ENCODE assay signal across 14 mouse cellular contexts in the genomic region with DNA sequence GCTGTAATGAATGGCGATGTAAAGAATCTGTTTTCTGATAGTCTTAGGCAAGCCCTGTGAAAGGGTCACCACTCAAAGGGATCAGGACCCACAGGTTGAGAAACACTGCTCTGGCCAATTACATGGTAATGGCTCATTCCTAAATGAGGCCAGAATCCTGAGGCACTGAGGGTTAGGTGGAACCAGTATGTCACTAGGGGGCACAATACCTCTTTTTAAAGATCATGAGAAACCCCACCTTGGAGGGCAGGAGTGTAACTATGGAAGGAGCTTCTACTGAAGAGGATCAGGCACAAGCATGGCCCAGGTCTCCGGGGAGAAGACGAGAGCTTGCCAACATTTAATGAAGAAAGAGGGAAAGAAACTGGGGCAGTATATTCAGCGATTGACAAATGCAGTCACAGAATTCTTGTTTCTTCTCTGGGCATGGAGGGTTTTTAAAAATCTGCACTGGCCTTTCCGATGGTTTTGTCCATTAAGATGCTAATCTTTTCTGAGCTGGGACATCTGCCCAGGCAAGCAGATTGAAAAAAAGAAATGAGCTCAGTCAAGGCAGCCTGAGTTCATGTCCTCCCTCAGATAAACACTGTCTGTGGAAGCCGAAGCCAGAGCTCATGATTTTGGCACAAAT. TPM values are rescaled to one million over a fixed set of nuclear protein-coding genes. Genes with fewer than 3 reads are reported as not detected.
A peak's percentile ranks its signal among the peaks of the same experiment; 100 is the strongest.
DNase-seq lines count a peak whose midpoint lies in the region; ATAC-seq and TF ChIP-seq lines count a peak whose summit lies in the region.
"Had no signal": no experiment of that assay in that cellular context is flagged by ENCODE, and none has a peak within 500 bp of the region (broad histone marks: within the 10 kb centered on the region; RNA-seq: fewer than 3 reads in every experiment).

No protein-coding gene starts in this region.

- no peaks in the 10 kb centered on the region for H3K9me3 ChIP-seq in forebrain, postnatal 0 days (ENCODE audit: low read length)
- H3K9me3 ChIP-seq in forebrain, embryonic 13.5 days (replicated peaks): no peaks in the 10 kb centered on the region
- no peaks in the 10 kb centered on the region for H3K9me3 ChIP-seq in lung, embryonic 14.5 days (ENCODE audit: low read depth, low read length)

- no peaks in the 10 kb centered on the region for H3K27me3 ChIP-seq in forebrain, postnatal 0 days (ENCODE audit: insufficient read depth, low read length)
- H3K27me3 ChIP-seq in forebrain, embryonic 13.5 days: no peaks in the 10 kb centered on the region
- no peaks in the 10 kb centered on the region for H3K27me3 ChIP-seq in lung, embryonic 14.5 days (ENCODE audit: insufficient read depth, low read length)

- no peak overlapping the region for H3K27ac ChIP-seq in forebrain, postnatal 0 days (ENCODE audit: low read depth, low read length)
- no peak overlapping the region for H3K27ac ChIP-seq in forebrain, embryonic 13.5 days
- no peak overlapping the region for H3K27ac ChIP-seq in lung, embryonic 14.5 days (ENCODE audit: low read depth)

- H3K4me2 ChIP-seq in forebrain, postnatal 0 days (ENCODE audit: low read depth): no peak overlapping the region
- H3K4me2 ChIP-seq in forebrain, embryonic 13.5 days: no peak overlapping the region
- no peak overlapping the region for H3K4me2 ChIP-seq in lung, embryonic 14.5 days

- H3K36me3 ChIP-seq in forebrain, postnatal 0 days (ENCODE audit: insufficient read depth): no peaks in the 10 kb centered on the region
- H3K36me3 ChIP-seq in forebrain, embryonic 13.5 days (ENCODE audit: poor library complexity, severe bottlenecking): no peaks in the 10 kb centered on the region
- no peaks in the 10 kb centered on the region for H3K36me3 ChIP-seq in lung, embryonic 14.5 days (ENCODE audit: insufficient read depth)

- no peak; the same call in 1 of the 2 replicates for TF ChIP-seq CTCF in forebrain, postnatal 0 days (IDR thresholded peaks at IDR 0.05; ENCODE audit: low read depth)
- TF ChIP-seq CTCF in lung, embryonic 14.5 days (IDR thresholded peaks at IDR 0.05; ENCODE audit: low read depth): 0 out of 2 replicates have a peak, but pooled peaks have one; percentile 11

- 39% methylated on average over 6 of the region's 6 CpGs for WGBS in forebrain, postnatal 0 days
- 66% methylated on average over 6 of the region's 6 CpGs for WGBS in forebrain, embryonic 13.5 days
- WGBS in lung, embryonic 14.5 days: 48% methylated on average over 6 of the region's 6 CpGs

- ATAC-seq in forebrain, postnatal 0 days: peak; percentile 44
- no peak for ATAC-seq in forebrain, embryonic 13.5 days
- 0 out of 2 replicates have a peak, but pooled peaks have one; percentile 30 for ATAC-seq in lung, embryonic 14.5 days (ENCODE audit: insufficient read depth)
- no peak for ATAC-seq in activated CD4-positive, CD25-positive, alpha-beta regulatory T cell, adult 4 months

- H3K4me3 ChIP-seq in forebrain, postnatal 0 days (ENCODE audit: low read depth, low read length): no peak overlapping the region
- no peak overlapping the region for H3K4me3 ChIP-seq in forebrain, embryonic 13.5 days
- no peak overlapping the region for H3K4me3 ChIP-seq in lung, embryonic 14.5 days (ENCODE audit: low read depth, low read length)
- H3K4me3 ChIP-seq: erythroblast, embryonic 14.5 days had no signal

- peak; percentile 24 for DNase-seq in forebrain, postnatal 0 days
- DNase-seq in lung, embryonic 14.5 days: peak; percentile 52
- no peak for DNase-seq in lung, adult 18-20 months
- DNase-seq in NIH3T3 (ENCODE audit: low read depth): peak; percentile 55
- DNase-seq in left cerebral cortex, adult 9 months (ENCODE audit: low spot score in 2 of 2): peak; percentile 33 to 49
- DNase-seq in thymus, adult 18-20 months: no peak
- DNase-seq: adrenal gland, postnatal 36 days; heart, adult 18-20 months; kidney, adult 11 months; thymus, adult 2 months had no signal

- H3K4me1 ChIP-seq in forebrain, postnatal 0 days (ENCODE audit: insufficient read depth): no peaks in the 10 kb centered on the region
- H3K4me1 ChIP-seq in forebrain, embryonic 13.5 days: no peaks in the 10 kb centered on the region
- no peaks in the 10 kb centered on the region for H3K4me1 ChIP-seq in lung, embryonic 14.5 days (ENCODE audit: insufficient read depth)

- no peak overlapping the region for H3K9ac ChIP-seq in forebrain, postnatal 0 days
- no peak overlapping the region for H3K9ac ChIP-seq in forebrain, embryonic 13.5 days
- H3K9ac ChIP-seq in lung, embryonic 14.5 days: no peak overlapping the region

RNA-seq across cellular contexts. Expression of a gene that starts 9.9 kb away (rescaled TPM):
- 4.5 and 7.1 TPM in 2 replicates for total RNA-seq in forebrain, postnatal 0 days (2014; rRNA removed)
- polyA plus RNA-seq in forebrain, postnatal 0 days (2015; fragmentation: Nextera tagmentation; extraction: Ambion mirVana): 4.9 and 8.7 TPM in 2 replicates
- polyA plus RNA-seq in forebrain, embryonic 13.5 days (2015; fragmentation: Nextera tagmentation; extraction: Ambion mirVana): 0.67 and 0.99 TPM in 2 replicates
- not detected in 2 replicates for polyA plus RNA-seq in lung, embryonic 14.5 days (2014; fragmentation: Nextera tagmentation; extraction: Ambion mirVana)
- polyA plus RNA-seq in activated CD4-positive, CD25-positive, alpha-beta regulatory T cell, adult 4 months (2017; shearing (Covaris generic)): not detected
- total RNA-seq: common myeloid progenitor, adult 5-6 weeks had no signal
- polyA plus RNA-seq: erythroblast, embryonic 14.5 days had no signal

RNA-seq across cellular contexts. Expression of a gene that starts 52.3 kb away (rescaled TPM):
- total RNA-seq in forebrain, postnatal 0 days (2014; rRNA removed): 14.5 and 15.4 TPM in 2 replicates
- polyA plus RNA-seq in forebrain, postnatal 0 days (2015; fragmentation: Nextera tagmentation; extraction: Ambion mirVana): 5.5 and 8.4 TPM in 2 replicates
- 11.7 and 12.1 TPM in 2 replicates for polyA plus RNA-seq in forebrain, embryonic 13.5 days (2015; fragmentation: Nextera tagmentation; extraction: Ambion mirVana)
- polyA plus RNA-seq in lung, embryonic 14.5 days (2014; fragmentation: Nextera tagmentation; extraction: Ambion mirVana): 4.0 and 4.6 TPM in 2 replicates
- 10 to 100 TPM; 10.9 to 12.0 TPM for polyA plus RNA-seq in activated CD4-positive, CD25-positive, alpha-beta regulatory T cell, adult 4 months (2017; shearing (Covaris generic))

Comparison
In these comparisons a context has a peak if more than half of its experiments do, and no peak if none do; other contexts are left out.
1. ATAC-seq: peak in forebrain, postnatal 0 days (single experiment) and lung, embryonic 14.5 days (single experiment); none in forebrain, embryonic 13.5 days (single experiment) and activated CD4-positive, CD25-positive, alpha-beta regulatory T cell, adult 4 months (single experiment).
2. DNase-seq: peak in forebrain, postnatal 0 days (single experiment), lung, embryonic 14.5 days (single experiment), NIH3T3 (single experiment) and left cerebral cortex, adult 9 months (2 of 2); none in lung, adult 18-20 months (0 of 2) and thymus, adult 18-20 months (0 of 2).